9 mouse cellular contexts compared by ENCODE assay signal in genomic region chr2:157064136-157064535, GRCm38 (mm10). TPM values are rescaled to one million over a fixed set of nuclear protein-coding genes. Genes with fewer than 3 reads are reported as not detected.
DNase-seq lines count a peak whose midpoint lies in the region.
"Had no signal": no experiment of that assay in that cellular context is flagged by ENCODE, and none has a peak within 500 bp of the region (broad histone marks: within the 10 kb centered on the region; RNA-seq: fewer than 3 reads in every experiment).

No protein-coding gene starts in this region.

- H3K9me3 ChIP-seq in embryonic facial prominence, embryonic 10.5 days, result no peaks in the 10 kb centered on the region

- peak; percentile 75 for DNase-seq in layer of hippocampus, adult 11-12 months (ENCODE audit: low spot score)
- DNase-seq in layer of hippocampus, postnatal 25 days (ENCODE audit: extremely low spot score in 1 of 2, low spot score in 1 of 2), result no peak
- DNase-seq in embryonic facial prominence, embryonic 10.5 days (ENCODE audit: low spot score), result no peak
- DNase-seq in layer of hippocampus, postnatal 10 days (ENCODE audit: low spot score in 2 of 2), result peak; percentile 57 to 63
- no peak for DNase-seq in thymus, adult 18-20 months
- no peak for DNase-seq in thymus, postnatal 10 days (ENCODE audit: low spot score in 2 of 2)
- DNase-seq in ovary, postnatal 10 days (ENCODE audit: low spot score), result no peak

- H3K4me1 ChIP-seq in brown adipose tissue, adult 24 weeks (ENCODE audit: control insufficient read depth, insufficient read depth, insufficient read length, low read length), result peaks cover 51% of the 10 kb centered on the region
- peaks cover 74% of the 10 kb centered on the region for H3K4me1 ChIP-seq in embryonic facial prominence, embryonic 10.5 days

- peaks cover 77% of the 10 kb centered on the region for H3K36me3 ChIP-seq in embryonic facial prominence, embryonic 10.5 days (replicated peaks)

- 84% methylated on average over 7 of the region's 7 CpGs for WGBS in embryonic facial prominence, embryonic 10.5 days

- H3K27ac ChIP-seq in brown adipose tissue, adult 24 weeks (replicated peaks; ENCODE audit: low read depth, low read length), result peak overlapping the region; percentile 39
- peak overlapping the region; percentile 20; the same call in 1 of the 2 replicates for H3K27ac ChIP-seq in embryonic facial prominence, embryonic 10.5 days (replicated peaks)

- no peaks in the 10 kb centered on the region for H3K27me3 ChIP-seq in embryonic facial prominence, embryonic 10.5 days (replicated peaks; ENCODE audit: low read depth, poor library complexity, severe bottlenecking)

- H3K4me3 ChIP-seq in brown adipose tissue, adult 24 weeks (ENCODE audit: insufficient read depth, low read depth, low read length), result no peak overlapping the region
- no peak overlapping the region for H3K4me3 ChIP-seq in embryonic facial prominence, embryonic 10.5 days

RNA-seq across cellular contexts. Expression of gene Soga1, which starts 14.9 kb away (rescaled TPM):
- 10 to 100 TPM; 36.3 to 46.3 TPM for total RNA-seq in layer of hippocampus, postnatal 25 days (2021)
- 6.0 and 6.9 TPM in 2 replicates for polyA plus RNA-seq in brown adipose tissue, adult 24 weeks (2012; ENCODE audit: insufficient read depth, insufficient read length, missing spikeins)
- 4.5 and 4.7 TPM in 2 replicates for polyA plus RNA-seq in embryonic facial prominence, embryonic 10.5 days (2016; fragmentation: Nextera tagmentation; extraction: Ambion mirVana)
- total RNA-seq in layer of hippocampus, postnatal 10 days (2021), result 10 to 100 TPM; 74.1 to 79.6 TPM

RNA-seq across cellular contexts. Expression of gene Tldc2, which starts 22.7 kb away (rescaled TPM):
- total RNA-seq in layer of hippocampus, postnatal 25 days (2021), result not detected
- not detected in 2 replicates for polyA plus RNA-seq in brown adipose tissue, adult 24 weeks (2012; ENCODE audit: insufficient read depth, insufficient read length, missing spikeins)
- not detected in 2 replicates for polyA plus RNA-seq in embryonic facial prominence, embryonic 10.5 days (2016; fragmentation: Nextera tagmentation; extraction: Ambion mirVana)
- not detected for total RNA-seq in layer of hippocampus, postnatal 10 days (2021)
- total RNA-seq: heart, postnatal 10 days had no signal

RNA-seq across cellular contexts. Expression of gene Dsn1, which starts 57.2 kb away (rescaled TPM):
- 1 to 10 TPM; 4.0 to 7.2 TPM for total RNA-seq in layer of hippocampus, postnatal 25 days (2021)
- 1.3 TPM in 1 of 2 replicates, not detected in the other for polyA plus RNA-seq in brown adipose tissue, adult 24 weeks (2012; ENCODE audit: insufficient read depth, insufficient read length, missing spikeins)
- 51.7 and 53.8 TPM in 2 replicates for polyA plus RNA-seq in embryonic facial prominence, embryonic 10.5 days (2016; fragmentation: Nextera tagmentation; extraction: Ambion mirVana)
- total RNA-seq in layer of hippocampus, postnatal 10 days (2021), result 1 to 10 TPM; 5.2 to 8.3 TPM

Comparison
In these comparisons a context has a peak if more than half of its experiments do, and no peak if none do; other contexts are left out.
1. DNase-seq: peak in layer of hippocampus, adult 11-12 months (single experiment) and layer of hippocampus, postnatal 10 days (2 of 2); none in layer of hippocampus, postnatal 25 days (0 of 2), embryonic facial prominence, embryonic 10.5 days (single experiment), thymus, adult 18-20 months (0 of 2), thymus, postnatal 10 days (0 of 2) and ovary, postnatal 10 days (single experiment).